ENCODE assay signal across 21 mouse cellular contexts in genomic region chr2:3600421-3600820, GRCm38 (mm10). TPM values are rescaled to one million over a fixed set of nuclear protein-coding genes. Genes with fewer than 3 reads are reported as not detected.
DNase-seq lines count a peak whose midpoint lies in the region; ATAC-seq lines count a peak whose summit lies in the region.
"Had no signal": no experiment of that assay in that cellular context is flagged by ENCODE, and none has a peak within 500 bp of the region (broad histone marks: within the 10 kb centered on the region; RNA-seq: fewer than 3 reads in every experiment).

No protein-coding gene starts in this region.

- DNase-seq in cerebellum, adult 11-12 months, result peak; percentile 36
- no peak for DNase-seq in cerebellum, postnatal 4 days (ENCODE audit: low spot score in 2 of 2)
- peak; percentile 68 for DNase-seq in heart, adult 11 months
- peak; percentile 34 to 63 for DNase-seq in cerebellum, postnatal 14 days
- no peak for DNase-seq in kidney, postnatal 14 days
- DNase-seq: adrenal gland, adult 8-10 months; adrenal gland, postnatal 36 days; forebrain, postnatal 0 days; gastrocnemius, postnatal 14 days; heart, postnatal 10 days; heart, postnatal 4 days; kidney, adult 8-10 months had no signal

- ATAC-seq in heart, embryonic 12.5 days (ENCODE audit: insufficient number of reproducible peaks, low FRiP score), result no peak
- ATAC-seq in megakaryocyte progenitor cell, adult 5-6 weeks (replicated peaks; ENCODE audit: poor library complexity), result peak; percentile 42; the same call in 1 of the 2 replicates
- no peak for ATAC-seq in forebrain, embryonic 13.5 days
- ATAC-seq: forebrain, postnatal 0 days; hindbrain, embryonic 16.5 days; inflammation-experienced regulatory T-cells, adult 6 months; intestine, postnatal 0 days had no signal

- H3K9me3 ChIP-seq in heart, embryonic 12.5 days (replicated peaks), result peaks cover 3% of the 10 kb centered on the region
- H3K9me3 ChIP-seq in forebrain, embryonic 13.5 days (replicated peaks), result no peaks in the 10 kb centered on the region
- H3K9me3 ChIP-seq: embryonic facial prominence, embryonic 13.5 days; forebrain, embryonic 12.5 days had no signal

- no peak overlapping the region for H3K4me2 ChIP-seq in heart, embryonic 12.5 days
- H3K4me2 ChIP-seq in forebrain, embryonic 13.5 days, result no peak overlapping the region
- H3K4me2 ChIP-seq: embryonic facial prominence, embryonic 13.5 days; forebrain, embryonic 12.5 days; hindbrain, embryonic 12.5 days had no signal

- no peak overlapping the region for H3K4me3 ChIP-seq in heart, embryonic 12.5 days
- no peak overlapping the region for H3K4me3 ChIP-seq in forebrain, embryonic 13.5 days
- H3K4me3 ChIP-seq: embryonic facial prominence, embryonic 13.5 days; forebrain, embryonic 12.5 days; hindbrain, embryonic 12.5 days had no signal

- no peaks in the 10 kb centered on the region for H3K4me1 ChIP-seq in heart, embryonic 12.5 days (replicated peaks)
- H3K4me1 ChIP-seq in forebrain, embryonic 13.5 days, result no peaks in the 10 kb centered on the region
- H3K4me1 ChIP-seq: embryonic facial prominence, embryonic 13.5 days; forebrain, embryonic 12.5 days; hindbrain, embryonic 12.5 days had no signal

- no peak overlapping the region for H3K27ac ChIP-seq in heart, embryonic 12.5 days (ENCODE audit: poor library complexity, severe bottlenecking)
- no peak overlapping the region for H3K27ac ChIP-seq in forebrain, embryonic 13.5 days
- H3K27ac ChIP-seq: embryonic facial prominence, embryonic 13.5 days; forebrain, embryonic 12.5 days; hindbrain, embryonic 12.5 days had no signal

- WGBS in heart, embryonic 12.5 days, result 62% methylated on average over 3 of the region's 3 CpGs
- 71% methylated on average over 3 of the region's 3 CpGs for WGBS in forebrain, embryonic 13.5 days

- no peaks in the 10 kb centered on the region for H3K36me3 ChIP-seq in heart, embryonic 12.5 days
- H3K36me3 ChIP-seq in forebrain, embryonic 13.5 days (ENCODE audit: poor library complexity, severe bottlenecking), result no peaks in the 10 kb centered on the region
- H3K36me3 ChIP-seq: embryonic facial prominence, embryonic 13.5 days; forebrain, embryonic 12.5 days; hindbrain, embryonic 12.5 days had no signal

- no peaks in the 10 kb centered on the region for H3K27me3 ChIP-seq in heart, embryonic 12.5 days (replicated peaks)
- H3K27me3 ChIP-seq in forebrain, embryonic 13.5 days, result no peaks in the 10 kb centered on the region
- H3K27me3 ChIP-seq: embryonic facial prominence, embryonic 13.5 days; forebrain, embryonic 12.5 days; hindbrain, embryonic 12.5 days had no signal

- no peak overlapping the region for H3K9ac ChIP-seq in heart, embryonic 12.5 days
- no peak overlapping the region for H3K9ac ChIP-seq in forebrain, embryonic 13.5 days
- H3K9ac ChIP-seq: embryonic facial prominence, embryonic 13.5 days; forebrain, embryonic 12.5 days; forebrain, postnatal 0 days; hindbrain, embryonic 12.5 days had no signal

RNA-seq across cellular contexts. Expression of gene Fam107b, which starts 30.1 kb away (rescaled TPM):
- polyA plus RNA-seq in heart, embryonic 12.5 days (2016; fragmentation: Nextera tagmentation; extraction: Ambion mirVana), result 32.5 and 34.7 TPM in 2 replicates
- total RNA-seq in megakaryocyte progenitor cell, adult 5-6 weeks (2015), result 1,007 and 1,094 TPM in 2 replicates
- total RNA-seq in megakaryocyte progenitor cell, adult 5-6 weeks (2017), result 622 and 1,143 TPM in 2 replicates
- 43.5 and 45.2 TPM in 2 replicates for polyA plus RNA-seq in forebrain, embryonic 13.5 days (2015; fragmentation: Nextera tagmentation; extraction: Ambion mirVana)

Comparison
In these comparisons a context has a peak if more than half of its experiments do, and no peak if none do; other contexts are left out.
1. DNase-seq: peak in cerebellum, adult 11-12 months (single experiment), heart, adult 11 months (single experiment) and cerebellum, postnatal 14 days (2 of 2); none in cerebellum, postnatal 4 days (0 of 2) and kidney, postnatal 14 days (single experiment).